Mouse (Mus musculus): ENCODE data around the gene Lancl2. TPM values are rescaled to one million over a fixed set of nuclear protein-coding genes. Genes with fewer than 3 reads are reported as not detected.

Lancl2 gene
- 40.8 and 46.4 TPM in 2 replicates for polyA plus RNA-seq (2016; fragmentation: Nextera tagmentation; extraction: Ambion mirVana)

DNA sequence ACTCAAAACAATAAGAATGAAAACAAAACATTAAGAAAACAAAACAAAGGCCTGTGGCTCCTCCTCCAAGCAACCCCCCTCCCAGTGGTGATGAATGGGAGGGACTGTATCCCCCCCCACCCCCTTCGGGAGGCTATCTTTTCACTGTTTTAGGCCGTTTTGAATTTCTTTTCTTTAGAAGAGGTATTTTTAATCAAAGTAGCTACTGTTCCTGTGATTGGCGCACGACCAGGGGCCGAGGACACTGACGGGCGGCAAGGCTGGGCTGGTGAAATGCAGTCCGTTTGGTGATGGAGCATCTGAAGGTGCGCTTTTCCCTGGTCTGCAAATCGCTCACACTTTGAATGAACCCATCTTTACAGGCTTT is at the start of gene Lancl2:
Gene Lancl2, plus strand, starts transcription at position 165 of the 367 bp plus-strand sequence.
- H3K27ac ChIP-seq, result peak within 1 kb of the TSS; percentile 99
- no peaks in the 10 kb centered on the region for H3K36me3 ChIP-seq (replicated peaks)
- H3K4me3 ChIP-seq, result peak within 1 kb of the TSS; percentile 76
- no peaks in the 10 kb centered on the region for H3K9me3 ChIP-seq
- H3K27me3 ChIP-seq (ENCODE audit: poor library complexity, severe bottlenecking), result no peaks in the 10 kb centered on the region
- under 1% methylated on average over 10 of the region's 10 CpGs for WGBS
- H3K4me1 ChIP-seq, result peaks cover 19% of the 10 kb centered on the region
- DNase-seq (ENCODE audit: extremely low spot score, low spot score), result no peak

DNA sequence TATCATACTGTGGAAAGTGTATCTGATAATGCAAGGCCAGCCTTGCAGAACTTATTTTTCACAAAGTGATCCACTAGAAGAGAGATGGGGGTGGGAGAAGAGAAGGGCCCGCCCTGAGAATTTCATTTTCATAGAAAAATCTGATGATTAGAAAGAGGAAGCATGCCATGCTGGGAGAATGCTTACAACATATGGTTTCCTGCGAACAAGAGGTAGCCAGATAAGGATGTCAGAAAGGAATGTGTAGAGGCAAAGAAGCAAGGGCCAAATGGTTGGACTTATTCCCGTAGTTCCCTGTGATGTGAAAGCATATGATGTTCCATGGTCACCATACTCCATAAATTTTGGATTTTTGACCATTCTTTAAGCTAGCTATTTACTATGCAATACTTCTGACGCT is 41.0 kb upstream of the Lancl2 start:
- H3K27ac ChIP-seq, result no peak overlapping the region
- H3K27me3 ChIP-seq (ENCODE audit: poor library complexity, severe bottlenecking), result no peaks in the 10 kb centered on the region
- DNase-seq (ENCODE audit: extremely low spot score, low spot score), result no peak
- no peak overlapping the region for H3K4me3 ChIP-seq
- WGBS, result 90% methylated on average over 4 of the region's 4 CpGs
- no peaks in the 10 kb centered on the region for H3K36me3 ChIP-seq (replicated peaks)
- H3K9me3 ChIP-seq, result no peaks in the 10 kb centered on the region
- H3K4me1 ChIP-seq, result no peaks in the 10 kb centered on the region

DNA sequence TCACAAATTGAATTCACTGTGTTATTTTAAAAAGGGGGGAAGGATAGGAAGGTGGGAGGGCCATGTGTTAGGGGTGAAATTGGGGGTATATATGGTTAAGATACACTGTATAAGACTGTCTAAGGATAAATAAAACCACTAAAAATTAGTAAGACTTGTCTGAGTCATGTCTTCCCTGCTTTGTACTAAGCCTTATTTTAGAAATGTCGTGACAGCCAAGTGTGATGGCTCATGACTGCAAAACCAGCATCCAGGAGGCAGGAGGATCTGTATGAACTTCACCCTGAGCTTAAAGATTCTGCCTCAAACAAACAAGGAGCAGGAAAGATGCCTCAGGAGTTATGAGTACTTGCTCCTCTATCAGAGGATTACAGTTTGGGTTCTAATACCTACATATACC is 18.2 kb upstream of the Lancl2 start:
- peaks cover 17% of the 10 kb centered on the region for H3K9me3 ChIP-seq
- DNase-seq (ENCODE audit: extremely low spot score, low spot score), result no peak
- no peak overlapping the region for H3K4me3 ChIP-seq
- H3K27ac ChIP-seq, result no peak overlapping the region
- no peaks in the 10 kb centered on the region for H3K27me3 ChIP-seq (ENCODE audit: poor library complexity, severe bottlenecking)
- H3K36me3 ChIP-seq (replicated peaks), result peaks cover 59% of the 10 kb centered on the region
- H3K4me1 ChIP-seq, result no peaks in the 10 kb centered on the region
- WGBS, result 93% methylated on average over 1 of the region's 1 CpGs

DNA sequence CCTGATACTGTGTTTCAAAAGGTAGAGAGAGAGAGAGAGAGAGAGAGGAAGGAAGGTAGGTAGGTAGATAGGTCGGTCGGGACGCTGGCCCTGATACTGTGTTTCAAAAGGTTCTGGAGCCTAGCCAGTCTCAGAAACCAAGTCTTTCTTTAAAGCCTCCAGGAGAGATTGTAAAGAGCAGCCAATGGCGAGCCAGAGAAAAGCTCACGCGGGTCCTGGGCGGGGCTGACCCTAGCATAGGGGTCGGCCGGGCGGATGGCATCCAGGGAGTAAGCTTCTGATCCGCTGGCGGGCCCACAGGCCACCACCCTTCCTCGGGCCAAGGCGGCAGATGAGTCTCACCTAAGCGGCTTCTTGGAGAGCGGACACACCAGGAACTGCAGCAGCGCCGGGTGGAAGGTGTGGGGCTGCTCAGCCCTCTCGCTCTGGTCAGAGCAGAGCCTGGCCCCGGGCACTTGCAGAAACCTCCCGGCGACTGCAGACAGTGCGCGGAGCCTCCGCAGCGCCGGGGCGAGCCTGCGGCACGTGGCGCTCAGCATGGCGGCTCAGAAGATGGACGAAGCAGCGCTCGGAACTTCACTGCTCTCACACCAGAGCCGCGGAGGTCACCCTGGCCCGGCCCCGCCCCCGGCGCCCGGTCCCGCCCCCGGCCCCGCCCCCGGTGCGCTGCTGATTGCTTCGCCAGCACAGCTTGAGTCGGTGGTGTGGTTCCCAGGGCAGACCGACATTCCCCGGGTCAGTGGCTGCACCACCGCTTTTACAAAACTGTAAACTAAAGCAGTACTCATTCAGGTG is 10.7 kb upstream of the Lancl2 start, which contains the start of gene Pyurf:
Gene Pyurf, minus strand, starts transcription at position 612 of the 795 bp plus-strand sequence.
- H3K27ac ChIP-seq, result peak within 1 kb of the TSS; percentile 96
- under 1% methylated on average over 52 of the region's 52 CpGs for WGBS
- no peaks in the 10 kb centered on the region; the same call in 1 of the 2 replicates for H3K27me3 ChIP-seq (ENCODE audit: poor library complexity, severe bottlenecking)
- H3K9me3 ChIP-seq, result peaks cover 5% of the 10 kb centered on the region; the same call in 1 of the 2 replicates
- H3K36me3 ChIP-seq (replicated peaks), result peaks cover 34% of the 10 kb centered on the region
- peaks cover 18% of the 10 kb centered on the region for H3K4me1 ChIP-seq
- DNase-seq (ENCODE audit: extremely low spot score, low spot score), result peak; percentile 88
- H3K4me3 ChIP-seq, result peak within 1 kb of the TSS; percentile 77

DNA sequence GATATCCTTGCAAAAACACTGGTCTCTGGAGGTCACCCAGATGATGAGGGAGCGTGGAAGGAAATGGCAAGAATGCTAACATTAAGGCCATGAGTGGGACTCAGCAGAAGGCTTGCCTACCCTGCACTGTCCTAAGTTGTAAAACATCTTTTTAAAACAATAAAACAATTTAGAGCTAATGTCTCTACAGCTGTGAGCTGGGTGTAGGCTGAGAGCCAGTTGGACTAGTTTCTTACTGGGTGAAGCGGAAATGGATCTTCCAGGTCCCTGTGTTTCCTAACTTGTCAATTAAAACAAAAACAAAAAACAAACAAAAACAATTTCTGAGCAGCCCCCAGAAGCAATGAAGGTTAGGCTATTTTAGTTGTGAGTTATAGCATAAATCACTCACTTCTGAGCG is 9.2 kb upstream of the Lancl2 start:
- 92% methylated on average over 3 of the region's 3 CpGs for WGBS
- DNase-seq (ENCODE audit: extremely low spot score, low spot score), result no peak
- no peak overlapping the region for H3K27ac ChIP-seq
- H3K4me1 ChIP-seq, result peaks cover 18% of the 10 kb centered on the region
- no peaks in the 10 kb centered on the region; the same call in 1 of the 2 replicates for H3K27me3 ChIP-seq (ENCODE audit: poor library complexity, severe bottlenecking)
- peaks cover 20% of the 10 kb centered on the region for H3K36me3 ChIP-seq (replicated peaks)
- H3K9me3 ChIP-seq, result peaks cover 5% of the 10 kb centered on the region; the same call in 1 of the 2 replicates
- no peak overlapping the region for H3K4me3 ChIP-seq

DNA sequence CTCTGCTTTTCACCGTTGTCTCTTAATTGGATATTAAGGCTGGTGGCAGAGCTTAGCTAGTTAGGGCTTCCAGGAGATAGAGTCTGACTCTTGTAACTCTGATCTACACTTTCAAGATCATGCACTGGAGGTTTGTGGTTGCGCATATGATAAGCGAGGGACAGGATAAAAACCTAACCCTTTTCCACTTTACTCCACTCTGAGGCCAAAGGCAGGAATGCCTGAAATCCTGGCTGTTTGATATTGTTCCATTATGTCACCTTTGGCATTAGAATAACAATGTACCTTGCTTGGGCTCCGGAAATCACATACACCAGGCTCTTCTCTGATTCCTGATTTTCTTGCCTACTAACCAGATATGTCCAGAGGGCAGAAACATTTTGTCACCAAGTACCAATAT is 654 bp upstream of the Lancl2 start:
- H3K4me1 ChIP-seq, result peaks cover 19% of the 10 kb centered on the region
- no peak for DNase-seq (ENCODE audit: extremely low spot score, low spot score)
- WGBS, result 62% methylated on average over 4 of the region's 4 CpGs

DNA sequence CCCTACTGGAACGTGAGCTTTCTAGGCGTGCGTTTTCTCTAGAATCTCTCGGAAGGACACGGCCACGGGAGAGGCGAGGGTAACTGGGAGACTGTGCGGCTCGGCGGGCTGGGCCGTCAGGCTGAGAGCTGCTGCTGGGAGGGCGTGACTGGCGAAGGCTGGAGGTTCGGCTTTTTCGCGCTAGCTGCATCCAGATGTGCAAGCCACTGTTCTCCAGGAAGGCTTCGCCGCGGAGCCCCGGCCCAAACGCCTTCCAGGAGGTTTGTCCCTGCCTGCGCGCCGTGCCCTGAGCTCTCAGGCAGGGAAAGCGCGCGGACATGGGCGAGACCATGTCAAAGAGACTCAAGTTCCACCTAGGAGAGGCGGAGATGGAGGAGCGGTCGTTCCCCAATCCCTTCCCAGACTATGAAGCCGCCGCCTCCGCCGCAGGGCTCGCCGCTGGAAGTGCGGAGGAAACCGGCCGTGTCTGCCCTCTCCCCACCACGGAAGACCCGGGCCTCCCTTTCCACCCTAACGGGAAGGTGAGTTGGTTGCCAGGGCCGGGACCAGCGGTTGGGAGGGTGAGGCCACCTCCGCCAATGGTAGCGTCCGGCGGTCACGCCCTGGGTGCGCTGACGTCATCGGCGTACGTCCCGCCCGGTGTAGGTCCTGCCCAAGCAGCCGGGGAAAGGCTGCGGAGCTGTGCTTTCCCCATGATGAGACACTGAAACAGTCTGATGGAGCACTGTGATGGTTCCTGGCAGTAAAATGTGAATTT is 581 bp downstream of the Lancl2 start:
- H3K4me1 ChIP-seq, result peaks cover 19% of the 10 kb centered on the region
- under 1% methylated on average over 53 of the region's 59 CpGs for WGBS

More for the DNA sequence above, 654 bp upstream of the Lancl2 start:
- H3K9me3 ChIP-seq, result no peaks in the 10 kb centered on the region
- H3K27me3 ChIP-seq (ENCODE audit: poor library complexity, severe bottlenecking), result no peaks in the 10 kb centered on the region
- peak overlapping the region; percentile 76 for H3K4me3 ChIP-seq
- peak overlapping the region; percentile 99; the same call in 1 of the 2 replicates for H3K27ac ChIP-seq
- H3K36me3 ChIP-seq (replicated peaks), result no peaks in the 10 kb centered on the region

DNA sequence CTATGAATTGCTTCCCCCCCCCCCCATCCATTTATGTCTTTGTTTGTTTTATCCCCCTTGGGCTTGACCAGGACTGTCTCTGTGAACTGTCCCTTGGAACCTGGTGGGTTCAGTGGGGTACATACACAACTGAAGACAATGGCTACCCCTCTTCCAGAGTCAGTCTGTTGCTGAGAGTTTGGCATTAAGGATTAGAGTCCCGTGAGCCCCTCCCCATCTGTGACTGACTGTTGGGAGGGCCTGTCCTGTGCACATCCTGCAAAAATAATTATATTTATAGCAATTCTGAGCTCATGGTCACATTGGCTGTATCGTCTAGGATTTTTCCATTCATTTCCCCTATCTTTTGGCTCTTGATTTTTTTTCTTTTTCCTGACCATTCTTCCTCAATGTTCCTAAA is 1.4 kb downstream of the Lancl2 start:
- no peaks in the 10 kb centered on the region for H3K9me3 ChIP-seq
- 44% methylated on average over 2 of the region's 2 CpGs for WGBS
- peak overlapping the region; percentile 99 for H3K27ac ChIP-seq
- peaks cover 19% of the 10 kb centered on the region for H3K4me1 ChIP-seq
- H3K27me3 ChIP-seq (ENCODE audit: poor library complexity, severe bottlenecking), result no peaks in the 10 kb centered on the region
- DNase-seq (ENCODE audit: extremely low spot score, low spot score), result no peak
- no peaks in the 10 kb centered on the region for H3K36me3 ChIP-seq (replicated peaks)
- H3K4me3 ChIP-seq, result peak overlapping the region; percentile 76

More for the DNA sequence above, 581 bp downstream of the Lancl2 start:
- peak overlapping the region; percentile 76 for H3K4me3 ChIP-seq
- peak overlapping the region; percentile 99 for H3K27ac ChIP-seq
- H3K36me3 ChIP-seq (replicated peaks), result no peaks in the 10 kb centered on the region
- peak; percentile 92 for DNase-seq (ENCODE audit: extremely low spot score, low spot score)
- H3K27me3 ChIP-seq (ENCODE audit: poor library complexity, severe bottlenecking), result no peaks in the 10 kb centered on the region
- H3K9me3 ChIP-seq, result no peaks in the 10 kb centered on the region

DNA sequence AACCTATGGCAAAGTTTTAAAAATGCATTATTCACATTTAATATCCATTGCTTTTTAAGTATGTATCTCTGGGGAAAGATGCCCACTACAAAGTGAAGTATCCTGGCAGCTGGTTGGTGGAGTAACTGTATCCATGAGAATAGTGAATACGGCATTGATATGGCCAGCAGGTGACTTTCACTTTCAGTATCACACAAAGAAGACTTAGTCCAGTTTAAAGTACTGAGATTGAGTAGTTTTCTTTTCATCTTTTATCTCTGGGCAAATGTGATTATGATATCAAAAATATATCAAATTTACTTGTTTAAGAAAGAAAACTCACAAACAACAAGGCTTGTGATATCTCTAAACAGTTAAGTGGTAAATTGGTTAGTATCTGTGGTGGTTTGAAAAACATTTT is 4.4 kb downstream of the Lancl2 start:
- WGBS, result 98% methylated on average over 1 of the region's 1 CpGs
- DNase-seq (ENCODE audit: extremely low spot score, low spot score), result no peak
- H3K27me3 ChIP-seq (ENCODE audit: poor library complexity, severe bottlenecking), result no peaks in the 10 kb centered on the region
- H3K4me1 ChIP-seq, result peaks cover 12% of the 10 kb centered on the region
- H3K4me3 ChIP-seq, result no peak overlapping the region
- H3K9me3 ChIP-seq, result no peaks in the 10 kb centered on the region
- no peak overlapping the region for H3K27ac ChIP-seq
- H3K36me3 ChIP-seq (replicated peaks), result no peaks in the 10 kb centered on the region

DNA sequence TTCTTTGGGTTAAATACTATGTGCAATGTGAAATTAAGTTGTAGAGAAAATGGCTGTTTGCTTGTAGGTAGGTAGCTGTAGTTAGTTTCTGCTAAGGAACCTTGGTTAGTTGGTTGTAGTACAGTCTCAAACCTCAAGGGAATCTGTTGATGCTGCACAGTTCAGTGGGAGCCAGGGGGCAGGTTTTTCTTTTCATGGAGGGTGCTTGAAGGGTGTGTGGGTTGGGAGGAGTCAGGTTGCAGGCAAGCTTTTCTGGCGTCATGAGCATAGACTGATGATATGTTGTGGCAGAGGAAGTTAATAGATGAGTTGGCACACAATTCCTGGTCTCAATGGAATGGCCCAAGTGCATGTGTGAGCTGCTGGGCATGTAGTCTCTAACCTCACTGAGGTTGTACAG is 9.4 kb downstream of the Lancl2 start:
- DNase-seq (ENCODE audit: extremely low spot score, low spot score), result no peak
- Histone ChIP-seq H3K4me3 (no peak overlapping the region), H3K4me1 (no peaks in the 10 kb centered on the region), H3K27me3 (ENCODE audit: poor library complexity, severe bottlenecking) (no peaks in the 10 kb centered on the region), H3K9me3 (no peaks in the 10 kb centered on the region), H3K36me3 (replicated peaks) (peaks cover 13% of the 10 kb centered on the region), H3K27ac (no peak overlapping the region)
- 38% methylated on average over 1 of the region's 1 CpGs for WGBS

DNA sequence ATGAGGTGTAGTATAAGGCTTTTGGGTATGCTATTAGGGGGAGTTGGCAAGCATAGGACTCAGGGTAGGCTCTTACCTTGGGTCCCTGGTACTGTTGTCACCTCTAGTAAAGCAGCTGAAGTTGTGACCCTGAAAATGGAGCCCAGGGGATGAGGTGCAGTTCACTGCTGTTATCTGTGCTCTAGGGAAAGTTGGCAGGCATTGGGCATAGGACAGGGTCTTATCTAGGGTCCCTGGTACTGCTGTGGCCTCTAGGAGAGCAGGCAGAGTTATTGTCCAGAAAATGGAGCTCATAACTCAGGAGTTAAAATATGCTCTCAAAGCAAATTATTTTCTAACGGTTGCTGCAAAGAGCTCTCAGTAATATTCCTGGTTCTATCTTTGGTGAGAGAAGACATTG is 19.0 kb downstream of the Lancl2 start:
- Histone ChIP-seq H3K4me1 (no peaks in the 10 kb centered on the region), H3K27me3 (ENCODE audit: poor library complexity, severe bottlenecking) (no peaks in the 10 kb centered on the region), H3K27ac (no peak overlapping the region), H3K4me3 (no peak overlapping the region), H3K9me3 (no peaks in the 10 kb centered on the region; the same call in 1 of the 2 replicates), H3K36me3 (replicated peaks) (peaks cover 23% of the 10 kb centered on the region)
- WGBS, result 94% methylated on average over 1 of the region's 1 CpGs
- no peak for DNase-seq (ENCODE audit: extremely low spot score, low spot score)

DNA sequence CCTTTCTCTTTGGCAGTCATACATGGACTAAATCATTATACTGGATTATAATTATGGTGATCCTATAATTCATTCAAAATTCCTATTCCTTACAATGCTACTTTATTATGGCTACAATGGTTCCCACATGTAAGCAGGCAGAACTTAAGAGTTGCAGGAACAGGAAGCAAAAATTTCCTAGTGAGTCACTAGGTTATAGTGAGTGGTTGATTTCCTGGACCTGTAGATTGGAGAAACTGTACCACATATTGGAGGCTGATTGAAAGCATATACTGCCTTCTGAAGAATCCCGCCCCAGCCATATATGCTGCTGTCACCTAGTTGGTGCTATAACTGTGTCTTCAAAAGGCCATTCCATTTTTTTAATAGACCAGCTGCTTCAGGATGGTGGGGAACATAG is 40.4 kb downstream of the Lancl2 start:
- WGBS, result 95% methylated on average over 1 of the region's 1 CpGs
- no peaks in the 10 kb centered on the region for H3K27me3 ChIP-seq (ENCODE audit: poor library complexity, severe bottlenecking)

DNA sequence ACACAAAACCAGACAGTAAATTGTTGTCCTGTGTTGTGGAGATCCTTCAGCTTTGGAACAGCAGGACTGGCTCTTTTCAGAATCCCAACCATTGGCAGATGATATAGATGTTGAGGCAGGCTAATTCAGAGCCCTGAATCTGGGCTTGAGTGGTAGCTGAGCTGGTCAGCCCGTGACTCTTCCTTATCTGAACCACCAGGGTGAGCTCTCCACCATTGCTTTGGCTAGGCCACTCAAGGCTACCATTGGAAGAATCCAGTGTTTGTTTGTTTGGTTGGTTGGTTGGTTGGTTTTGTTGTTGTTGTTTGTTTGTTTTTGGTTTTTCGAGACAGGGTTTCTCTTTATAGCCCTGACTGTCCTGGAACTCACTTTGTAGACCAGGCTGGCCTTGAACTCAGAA is 41.0 kb downstream of the Lancl2 start:
- 74% methylated on average over 2 of the region's 2 CpGs for WGBS
- DNase-seq (ENCODE audit: extremely low spot score, low spot score), result no peak
- H3K36me3 ChIP-seq (replicated peaks), result peaks cover 8% of the 10 kb centered on the region; the same call in 1 of the 2 replicates
- H3K27me3 ChIP-seq (ENCODE audit: poor library complexity, severe bottlenecking), result no peaks in the 10 kb centered on the region
- H3K4me1 ChIP-seq, result no peaks in the 10 kb centered on the region
- H3K4me3 ChIP-seq, result no peak overlapping the region
- no peak overlapping the region for H3K27ac ChIP-seq
- no peaks in the 10 kb centered on the region for H3K9me3 ChIP-seq

More for the DNA sequence above, 40.4 kb downstream of the Lancl2 start:
- Histone ChIP-seq H3K36me3 (replicated peaks) (peaks cover 13% of the 10 kb centered on the region), H3K4me3 (no peak overlapping the region), H3K9me3 (no peaks in the 10 kb centered on the region), H3K4me1 (no peaks in the 10 kb centered on the region), H3K27ac (no peak overlapping the region)
- no peak for DNase-seq (ENCODE audit: extremely low spot score, low spot score)

Measured in forebrain, embryonic 10.5 days (tissue).